Mouse (Mus musculus) testis, adult 2 months (tissue): ENCODE measurements around the gene Mast4.

Experiments used
- CTCF ChIP-seq: fragments of 200-500 bp; IDR thresholded peaks from 2 replicates; pipeline ENCODE4 v1.5.1; 2012; ENCODE audit warnings: low read depth, mild to moderate bottlenecking, inconsistent platforms, low read length, moderate library complexity; ENCODE audit not compliant: control insufficient read depth, insufficient read depth, insufficient replicate concordance
- POLR2A ChIP-seq: fragments of 200-500 bp; IDR thresholded peaks from 2 replicates; pipeline ENCODE4 v1.6.1; 2012; ENCODE audit warnings: low read depth, mild to moderate bottlenecking, inconsistent platforms, low read length, moderate library complexity; ENCODE audit not compliant: control insufficient read depth

GRCm38 (mm10) chr13:103001831-103002230 lies 332.5 kb downstream of the Mast4 start:
- no peak for TF ChIP-seq CTCF
- no peak for TF ChIP-seq POLR2A
